Mouse (Mus musculus): ENCODE data around the gene Pdia6. TPM values are rescaled to one million over a fixed set of nuclear protein-coding genes. Genes with fewer than 3 reads are reported as not detected.

Gene Pdia6
- polyA plus RNA-seq, 2 experiments: 435 to 584 TPM

DNA sequence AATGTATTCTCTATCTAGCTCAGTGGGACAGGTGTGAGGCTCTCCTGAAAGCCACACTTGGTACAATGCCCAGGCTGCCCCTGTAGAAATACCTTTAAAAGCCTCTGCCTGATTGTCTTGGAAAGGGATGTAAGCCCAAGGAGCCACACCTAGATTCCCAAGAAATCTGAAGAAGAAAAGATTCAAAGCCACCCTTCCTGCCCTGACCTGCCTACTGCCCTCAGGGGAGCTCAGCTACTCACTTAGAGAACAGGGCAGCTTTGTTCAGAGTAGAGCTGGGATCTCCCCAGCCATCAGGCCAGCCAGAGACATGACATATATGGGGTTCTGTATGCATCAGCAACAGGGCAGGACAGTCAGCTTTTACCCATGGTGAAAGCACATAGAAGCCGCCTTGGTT is 33.6 kb downstream of the Pdia6 start:
- Histone ChIP-seq H3K36me3 (ENCODE audit: control insufficient read depth, insufficient read depth, low read length) (no peaks in the 10 kb centered on the region), H3K4me1 (ENCODE audit: control insufficient read depth, insufficient read depth, low read length) (no peaks in the 10 kb centered on the region), H3K9me3 (ENCODE audit: control insufficient read depth, low read length) (no peaks in the 10 kb centered on the region), H3K9ac (ENCODE audit: low read depth, low read length, severe bottlenecking) (no peak overlapping the region), H3K4me3 (replicated peaks; ENCODE audit: low read length) (no peak overlapping the region), H3K27me3 (ENCODE audit: control insufficient read depth, insufficient read depth, low read length) (no peaks in the 10 kb centered on the region), H3K4me2 (replicated peaks; ENCODE audit: low read depth, low read length, severe bottlenecking) (no peak overlapping the region), H3K27ac (replicated peaks; ENCODE audit: low read depth, low read length) (no peak overlapping the region)
- TF ChIP-seq POLR2A (IDR thresholded peaks at IDR 0.05; ENCODE audit: borderline replicate concordance, extremely low read depth, insufficient read depth, insufficient read length): no peak
- no peak for ATAC-seq (ENCODE audit: low FRiP score, low read depth)
- WGBS: 89% methylated on average over 1 of the region's 1 CpGs
- DNase-seq (ENCODE audit: low spot score): no peak

DNA sequence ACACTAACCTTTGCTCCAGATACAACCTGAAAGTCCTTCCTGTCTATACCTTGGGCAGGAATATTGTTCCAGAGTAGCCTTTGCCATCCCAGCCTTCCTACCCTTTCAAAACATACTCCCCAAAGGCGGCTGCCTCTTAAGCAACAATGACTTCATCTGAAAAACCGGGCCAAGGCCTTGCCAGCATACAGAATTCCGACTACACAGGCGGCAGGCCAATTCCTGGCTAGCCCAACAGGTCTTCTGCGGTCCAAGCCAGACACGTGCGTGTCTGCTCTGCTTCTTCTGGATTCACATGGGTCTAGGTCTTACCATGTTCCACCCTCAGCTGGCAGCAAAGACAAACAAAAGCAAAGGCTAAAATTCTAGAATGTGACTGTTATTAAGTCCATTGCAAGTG is 39.1 kb downstream of the Pdia6 start:
- H3K9me3 ChIP-seq (ENCODE audit: control insufficient read depth, low read length): no peaks in the 10 kb centered on the region
- no peak for TF ChIP-seq POLR2A (IDR thresholded peaks at IDR 0.05; ENCODE audit: borderline replicate concordance, extremely low read depth, insufficient read depth, insufficient read length)
- no peaks in the 10 kb centered on the region for H3K27me3 ChIP-seq (ENCODE audit: control insufficient read depth, insufficient read depth, low read length)
- WGBS: 92% methylated on average over 7 of the region's 7 CpGs
- no peak overlapping the region for H3K27ac ChIP-seq (replicated peaks; ENCODE audit: low read depth, low read length)
- H3K36me3 ChIP-seq (ENCODE audit: control insufficient read depth, insufficient read depth, low read length): no peaks in the 10 kb centered on the region
- ATAC-seq (ENCODE audit: low FRiP score, low read depth) (no peak), DNase-seq (ENCODE audit: low spot score) (no peak)
- no peak overlapping the region for H3K4me2 ChIP-seq (replicated peaks; ENCODE audit: low read depth, low read length, severe bottlenecking)
- no peaks in the 10 kb centered on the region for H3K4me1 ChIP-seq (ENCODE audit: control insufficient read depth, insufficient read depth, low read length)
- H3K9ac ChIP-seq (ENCODE audit: low read depth, low read length, severe bottlenecking): no peak overlapping the region
- no peak overlapping the region for H3K4me3 ChIP-seq (replicated peaks; ENCODE audit: low read length)

DNA sequence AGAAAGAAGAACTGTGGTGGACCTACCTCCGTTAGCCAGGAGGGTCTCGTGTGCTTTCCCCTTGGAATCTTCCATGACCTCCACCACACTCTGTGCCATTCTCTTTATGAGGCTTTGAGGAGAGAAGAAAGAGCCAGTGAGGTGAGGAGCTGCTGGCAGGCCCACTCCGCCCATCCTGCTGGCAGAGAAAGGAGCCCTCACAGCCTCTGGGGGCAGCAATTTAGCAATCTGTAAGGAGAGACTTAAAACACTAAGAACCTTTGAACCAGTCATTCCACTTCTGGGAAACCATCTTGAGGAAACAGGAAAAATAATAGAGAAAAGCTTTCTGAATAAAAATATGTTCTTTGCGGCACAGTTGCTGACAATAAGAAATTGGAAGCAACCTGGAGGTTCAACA is 41.9 kb downstream of the Pdia6 start:
- DNase-seq (ENCODE audit: low spot score) (no peak), ATAC-seq (ENCODE audit: low FRiP score, low read depth) (no peak)
- Histone ChIP-seq H3K36me3 (ENCODE audit: control insufficient read depth, insufficient read depth, low read length) (no peaks in the 10 kb centered on the region), H3K4me2 (replicated peaks; ENCODE audit: low read depth, low read length, severe bottlenecking) (no peak overlapping the region), H3K4me3 (replicated peaks; ENCODE audit: low read length) (no peak overlapping the region), H3K27me3 (ENCODE audit: control insufficient read depth, insufficient read depth, low read length) (no peaks in the 10 kb centered on the region), H3K9me3 (ENCODE audit: control insufficient read depth, low read length) (no peaks in the 10 kb centered on the region), H3K27ac (replicated peaks; ENCODE audit: low read depth, low read length) (no peak overlapping the region), H3K4me1 (ENCODE audit: control insufficient read depth, insufficient read depth, low read length) (no peaks in the 10 kb centered on the region), H3K9ac (ENCODE audit: low read depth, low read length, severe bottlenecking) (no peak overlapping the region)
- WGBS: 37% methylated on average over 4 of the region's 4 CpGs
- TF ChIP-seq POLR2A (IDR thresholded peaks at IDR 0.05; ENCODE audit: borderline replicate concordance, extremely low read depth, insufficient read depth, insufficient read length): no peak

DNA sequence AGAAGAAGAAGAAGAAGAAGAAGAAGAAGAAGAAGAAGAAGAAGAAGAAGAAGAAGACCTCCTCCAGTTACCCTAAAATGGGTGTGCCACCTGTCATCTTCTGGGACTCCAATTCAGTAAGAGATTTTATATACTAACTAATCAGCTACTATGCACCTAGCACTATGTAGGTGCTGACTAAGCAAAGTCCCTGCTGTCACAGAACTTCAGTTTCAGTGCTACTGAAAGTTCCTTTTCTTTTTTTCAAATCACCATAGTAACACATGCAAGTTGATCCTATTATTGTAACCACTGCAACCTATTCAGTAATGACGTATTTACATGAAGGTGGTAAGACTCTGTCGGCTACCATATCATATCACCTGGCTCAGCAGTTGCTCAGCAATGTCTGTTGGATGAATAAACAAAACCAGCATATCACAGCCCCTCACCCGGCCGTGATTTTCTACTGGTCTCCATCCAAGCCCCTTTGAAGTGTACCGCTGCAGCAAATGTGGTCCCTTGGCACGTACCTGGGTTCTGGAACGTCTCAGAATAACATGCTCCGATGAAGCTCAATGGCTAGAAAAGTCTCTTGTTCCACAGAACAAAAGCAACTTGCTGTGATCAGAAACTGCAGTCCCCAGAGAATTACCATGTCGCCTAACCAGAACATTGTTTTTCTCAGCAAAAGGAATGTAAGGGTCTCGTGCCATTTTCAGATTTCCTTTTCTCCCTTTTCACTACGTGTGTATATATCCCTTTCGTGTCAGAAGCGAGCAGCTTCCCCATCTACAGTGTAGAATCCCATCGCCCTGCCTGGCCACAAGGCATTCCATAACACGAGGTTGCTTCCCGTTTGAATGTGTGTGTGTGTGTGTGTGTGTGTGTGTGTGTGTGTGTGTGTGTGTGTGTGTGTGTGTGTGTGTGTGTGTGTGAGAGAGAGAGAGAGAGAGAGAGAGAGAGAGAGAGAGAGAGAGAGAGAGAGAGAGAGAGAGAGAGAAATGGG is 44.8 kb downstream of the Pdia6 start:
- H3K4me1 ChIP-seq (ENCODE audit: control insufficient read depth, insufficient read depth, low read length): no peaks in the 10 kb centered on the region
- no peak overlapping the region for H3K27ac ChIP-seq (replicated peaks; ENCODE audit: low read depth, low read length)
- H3K27me3 ChIP-seq (ENCODE audit: control insufficient read depth, insufficient read depth, low read length): no peaks in the 10 kb centered on the region
- 73% methylated on average over 16 of the region's 16 CpGs for WGBS
- H3K9ac ChIP-seq (ENCODE audit: low read depth, low read length, severe bottlenecking): no peak overlapping the region
- no peaks in the 10 kb centered on the region for H3K36me3 ChIP-seq (ENCODE audit: control insufficient read depth, insufficient read depth, low read length)
- no peak for TF ChIP-seq POLR2A (IDR thresholded peaks at IDR 0.05; ENCODE audit: borderline replicate concordance, extremely low read depth, insufficient read depth, insufficient read length)
- no peak for ATAC-seq (ENCODE audit: low FRiP score, low read depth)
- H3K4me3 ChIP-seq (replicated peaks; ENCODE audit: low read length): no peak overlapping the region
- no peak for DNase-seq (ENCODE audit: low spot score)
- H3K9me3 ChIP-seq (ENCODE audit: control insufficient read depth, low read length): no peaks in the 10 kb centered on the region
- no peak overlapping the region for H3K4me2 ChIP-seq (replicated peaks; ENCODE audit: low read depth, low read length, severe bottlenecking)

DNA sequence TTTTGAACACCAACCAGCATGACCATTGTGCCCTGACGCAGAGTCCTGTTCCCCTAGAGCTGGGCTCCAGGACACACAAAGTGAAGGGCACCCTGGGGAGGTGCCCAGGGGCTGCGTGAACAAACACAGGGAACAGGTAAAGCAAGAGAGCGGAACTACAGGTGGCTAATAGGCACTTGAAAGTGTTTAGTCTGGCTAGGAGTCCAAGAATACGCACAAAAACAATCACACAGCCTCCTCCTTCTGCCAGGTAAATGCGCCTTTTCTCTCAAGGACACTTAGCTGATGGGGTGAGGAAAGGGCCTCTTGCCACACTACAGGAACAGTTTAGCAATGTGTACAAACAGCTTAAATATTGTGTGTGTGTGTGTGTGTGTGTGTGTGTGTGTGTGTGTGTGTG is 49.8 kb downstream of the Pdia6 start:
- no peak overlapping the region for H3K9ac ChIP-seq (ENCODE audit: low read depth, low read length, severe bottlenecking)

More for the DNA sequence above, 49.8 kb downstream of the Pdia6 start:
- TF ChIP-seq POLR2A (IDR thresholded peaks at IDR 0.05; ENCODE audit: borderline replicate concordance, extremely low read depth, insufficient read depth, insufficient read length): no peak
- Histone ChIP-seq H3K4me3 (replicated peaks; ENCODE audit: low read length) (no peak overlapping the region), H3K4me1 (ENCODE audit: control insufficient read depth, insufficient read depth, low read length) (no peaks in the 10 kb centered on the region), H3K36me3 (ENCODE audit: control insufficient read depth, insufficient read depth, low read length) (no peaks in the 10 kb centered on the region), H3K27ac (replicated peaks; ENCODE audit: low read depth, low read length) (no peak overlapping the region), H3K9me3 (ENCODE audit: control insufficient read depth, low read length) (no peaks in the 10 kb centered on the region), H3K4me2 (replicated peaks; ENCODE audit: low read depth, low read length, severe bottlenecking) (no peak overlapping the region), H3K27me3 (ENCODE audit: control insufficient read depth, insufficient read depth, low read length) (no peaks in the 10 kb centered on the region)
- ATAC-seq (ENCODE audit: low FRiP score, low read depth) (no peak), DNase-seq (ENCODE audit: low spot score) (no peak)
- WGBS: 91% methylated on average over 5 of the region's 5 CpGs
